Mouse (Mus musculus): Measurements from ENCODE around the gene Slit1. TPM values are rescaled to one million over a fixed set of nuclear protein-coding genes. Genes with fewer than 3 reads are reported as not detected.

The Slit1 gene
- polyA plus RNA-seq, 1 experiment from 2014 or later, result 27.9 TPM

GRCm38 (mm10) chr19:41582918-41583514 is 160.4 kb downstream of the Slit1 start:
- Histone ChIP-seq H3K4me3 (replicated peaks; ENCODE audit: low read depth, low read length) (no peak overlapping the region), H3K9ac (replicated peaks; ENCODE audit: low read length) (no peak overlapping the region), H3K36me3 (ENCODE audit: control insufficient read depth, insufficient read depth, low read length) (peaks cover 50% of the 10 kb centered on the region), H3K9me3 (ENCODE audit: control insufficient read depth, low read length) (no peaks in the 10 kb centered on the region), H3K4me1 (ENCODE audit: control insufficient read depth, insufficient read depth, low read length) (no peaks in the 10 kb centered on the region), H3K27ac (replicated peaks; ENCODE audit: low read depth, low read length) (no peak overlapping the region), H3K27me3 (ENCODE audit: control insufficient read depth, insufficient read depth, low read length) (no peaks in the 10 kb centered on the region), H3K4me2 (ENCODE audit: low read length) (no peak overlapping the region)
- DNase-seq, result no peak
- WGBS, result 98% methylated on average over 5 of the region's 5 CpGs
- ATAC-seq (ENCODE audit: low FRiP score, low TSS enrichment), result no peak

DNA sequence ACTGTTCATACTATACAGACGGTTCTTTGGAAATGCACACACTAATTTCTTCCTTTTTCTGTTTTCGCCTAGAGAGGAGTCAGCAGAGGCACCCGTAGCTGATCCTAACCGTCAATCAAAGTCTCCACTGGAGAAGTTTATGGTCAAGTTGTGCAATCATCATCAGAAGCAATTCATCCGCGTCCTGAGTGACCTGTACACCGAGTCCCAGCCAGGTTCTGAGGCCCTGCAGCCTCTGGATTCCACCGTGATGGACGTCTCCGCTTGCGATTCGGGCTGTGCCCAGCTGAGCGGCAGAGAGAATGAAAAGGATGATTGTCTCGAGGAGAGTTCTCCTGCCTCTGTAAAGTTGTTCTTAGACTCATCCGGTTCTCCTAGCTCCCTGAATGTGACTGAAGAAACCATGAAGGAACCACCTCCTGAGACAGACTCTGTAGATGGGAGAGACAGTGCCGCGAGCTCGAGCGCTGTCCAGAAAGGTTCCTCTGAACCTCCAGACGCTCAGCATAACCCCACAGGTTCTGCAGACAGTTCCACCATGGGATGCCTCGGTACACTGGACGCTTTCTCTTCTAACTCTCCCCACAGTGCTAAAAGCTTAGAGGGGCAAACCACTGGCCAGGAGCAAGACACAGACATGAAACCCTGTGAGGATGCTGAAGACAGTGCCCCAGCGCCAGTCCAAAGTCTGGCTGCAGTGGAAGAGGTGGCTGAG is 161.6 kb downstream of the Slit1 start, which contains the start of gene Gm340:
Gene Gm340, plus strand, starts transcription at position 665 of the 715 bp plus-strand sequence.
- Histone ChIP-seq H3K36me3 (ENCODE audit: control insufficient read depth, insufficient read depth, low read length) (peaks cover 50% of the 10 kb centered on the region), H3K4me3 (replicated peaks; ENCODE audit: low read depth, low read length) (no peak within 1 kb of the TSS), H3K4me2 (ENCODE audit: low read length) (no peak within 1 kb of the TSS), H3K27me3 (ENCODE audit: control insufficient read depth, insufficient read depth, low read length) (no peaks in the 10 kb centered on the region), H3K9me3 (ENCODE audit: control insufficient read depth, low read length) (no peaks in the 10 kb centered on the region), H3K27ac (replicated peaks; ENCODE audit: low read depth, low read length) (no peak within 1 kb of the TSS), H3K4me1 (ENCODE audit: control insufficient read depth, insufficient read depth, low read length) (no peaks in the 10 kb centered on the region), H3K9ac (replicated peaks; ENCODE audit: low read length) (no peak within 1 kb of the TSS)
- ATAC-seq (ENCODE audit: low FRiP score, low TSS enrichment) (no peak), DNase-seq (no peak)
- 97% methylated on average over 23 of the region's 23 CpGs for WGBS

DNA sequence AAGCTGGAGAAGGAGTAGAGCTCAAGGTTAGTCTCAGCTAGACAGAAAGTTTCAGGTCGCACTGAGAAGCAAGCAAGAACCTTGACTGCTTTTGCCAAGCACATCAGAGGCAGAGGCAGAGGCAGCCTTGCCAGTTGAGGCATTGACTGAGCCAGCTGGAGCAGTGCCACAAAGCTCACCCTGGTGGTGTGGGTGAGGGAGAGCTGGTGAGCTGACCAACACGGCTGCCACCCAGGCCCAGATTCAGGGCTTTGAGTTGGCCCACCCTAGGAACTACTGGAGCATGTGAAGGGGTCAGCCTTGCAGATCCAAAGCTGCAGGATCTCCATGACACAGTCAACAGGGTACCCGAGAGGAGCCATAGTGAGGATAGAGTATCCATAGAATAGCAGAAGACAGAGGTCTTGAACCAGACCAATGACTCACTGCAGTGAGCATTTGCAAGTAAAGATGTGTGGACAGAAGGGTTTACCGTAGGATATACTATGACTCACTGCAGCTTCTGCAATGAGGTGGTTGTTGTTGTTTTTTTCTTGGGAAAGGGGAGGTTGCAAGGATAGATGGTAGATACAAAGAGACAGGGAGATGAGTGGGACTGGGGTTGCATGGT is 164.0 kb downstream of the Slit1 start:
- ATAC-seq (ENCODE audit: low FRiP score, low TSS enrichment), result no peak
- H3K9me3 ChIP-seq (ENCODE audit: control insufficient read depth, low read length), result no peaks in the 10 kb centered on the region
- no peak for DNase-seq
- no peak overlapping the region for H3K4me3 ChIP-seq (replicated peaks; ENCODE audit: low read depth, low read length)
- no peak overlapping the region for H3K9ac ChIP-seq (replicated peaks; ENCODE audit: low read length)
- H3K27me3 ChIP-seq (ENCODE audit: control insufficient read depth, insufficient read depth, low read length), result no peaks in the 10 kb centered on the region
- H3K27ac ChIP-seq (replicated peaks; ENCODE audit: low read depth, low read length), result no peak overlapping the region
- H3K4me1 ChIP-seq (ENCODE audit: control insufficient read depth, insufficient read depth, low read length), result no peaks in the 10 kb centered on the region
- 92% methylated on average over 4 of the region's 4 CpGs for WGBS
- no peak overlapping the region for H3K4me2 ChIP-seq (ENCODE audit: low read length)
- peaks cover 32% of the 10 kb centered on the region for H3K36me3 ChIP-seq (ENCODE audit: control insufficient read depth, insufficient read depth, low read length)

DNA sequence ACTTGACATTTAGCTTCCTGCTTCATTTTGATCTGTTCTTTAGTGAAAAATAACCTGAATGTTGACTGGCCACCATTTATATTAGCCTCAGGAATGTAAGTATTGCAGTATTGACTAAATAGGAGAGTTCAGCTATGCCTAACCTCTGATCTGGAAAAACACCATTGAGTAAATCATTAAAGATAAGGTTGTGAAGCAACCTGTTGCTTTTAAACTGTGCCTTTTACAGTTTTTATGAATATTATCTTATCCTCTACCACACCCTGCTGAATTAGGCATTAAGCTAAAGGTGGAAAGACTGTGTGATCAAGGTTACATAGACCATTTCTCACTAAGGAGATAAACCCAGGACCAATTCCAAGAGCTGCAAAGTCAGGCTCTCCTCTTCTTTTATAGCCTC is 165.9 kb downstream of the Slit1 start:
- H3K9me3 ChIP-seq (ENCODE audit: control insufficient read depth, low read length), result no peaks in the 10 kb centered on the region
- H3K4me3 ChIP-seq (replicated peaks; ENCODE audit: low read depth, low read length), result no peak overlapping the region
- H3K27me3 ChIP-seq (ENCODE audit: control insufficient read depth, insufficient read depth, low read length), result no peaks in the 10 kb centered on the region
- H3K27ac ChIP-seq (replicated peaks; ENCODE audit: low read depth, low read length), result no peak overlapping the region
- H3K36me3 ChIP-seq (ENCODE audit: control insufficient read depth, insufficient read depth, low read length), result peaks cover 14% of the 10 kb centered on the region
- H3K9ac ChIP-seq (replicated peaks; ENCODE audit: low read length), result no peak overlapping the region
- DNase-seq (no peak), ATAC-seq (ENCODE audit: low FRiP score, low TSS enrichment) (no peak)
- no peaks in the 10 kb centered on the region for H3K4me1 ChIP-seq (ENCODE audit: control insufficient read depth, insufficient read depth, low read length)
- no peak overlapping the region for H3K4me2 ChIP-seq (ENCODE audit: low read length)

DNA sequence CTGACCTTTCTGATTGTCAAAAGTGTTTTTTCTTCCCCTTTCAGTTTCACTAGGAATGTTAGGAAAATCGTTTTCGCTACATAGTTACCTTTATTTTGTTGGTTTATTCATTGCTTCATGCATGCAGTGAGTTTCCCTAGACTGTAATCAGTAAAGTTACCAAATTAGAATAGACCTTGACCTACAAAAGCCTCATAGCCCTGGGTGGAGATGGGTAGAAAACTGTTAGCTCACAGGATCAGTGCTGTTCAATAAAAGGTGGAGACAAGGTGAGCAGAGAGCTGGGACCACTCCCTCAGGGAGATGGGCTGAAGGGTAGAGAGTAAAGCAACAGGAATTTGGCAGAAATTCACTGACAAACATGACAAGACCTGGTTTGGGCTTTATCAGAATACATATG is 169.8 kb downstream of the Slit1 start:
- Histone ChIP-seq H3K9ac (replicated peaks; ENCODE audit: low read length) (no peak overlapping the region), H3K36me3 (ENCODE audit: control insufficient read depth, insufficient read depth, low read length) (0 out of 2 replicates have a peak, but pooled peaks cover 3% of the 10 kb centered on the region), H3K4me2 (ENCODE audit: low read length) (no peak overlapping the region), H3K27ac (replicated peaks; ENCODE audit: low read depth, low read length) (no peak overlapping the region), H3K9me3 (ENCODE audit: control insufficient read depth, low read length) (no peaks in the 10 kb centered on the region), H3K27me3 (ENCODE audit: control insufficient read depth, insufficient read depth, low read length) (no peaks in the 10 kb centered on the region), H3K4me3 (replicated peaks; ENCODE audit: low read depth, low read length) (no peak overlapping the region), H3K4me1 (ENCODE audit: control insufficient read depth, insufficient read depth, low read length) (no peaks in the 10 kb centered on the region)
- 94% methylated on average over 2 of the region's 2 CpGs for WGBS
- no peak for ATAC-seq (ENCODE audit: low FRiP score, low TSS enrichment)
- no peak for DNase-seq

- Histone ChIP-seq H3K27me3 (ENCODE audit: control insufficient read depth, insufficient read depth, low read length) (no peaks in the 10 kb centered on the region), H3K4me1 (ENCODE audit: control insufficient read depth, insufficient read depth, low read length) (no peaks in the 10 kb centered on the region), H3K27ac (replicated peaks; ENCODE audit: low read depth, low read length) (no peak overlapping the region), H3K9me3 (ENCODE audit: control insufficient read depth, low read length) (no peaks in the 10 kb centered on the region), H3K4me3 (replicated peaks; ENCODE audit: low read depth, low read length) (no peak overlapping the region), H3K9ac (replicated peaks; ENCODE audit: low read length) (no peak overlapping the region), H3K4me2 (ENCODE audit: low read length) (no peak overlapping the region), H3K36me3 (ENCODE audit: control insufficient read depth, insufficient read depth, low read length) (no peaks in the 10 kb centered on the region)
- ATAC-seq (ENCODE audit: low FRiP score, low TSS enrichment), result no peak
- DNase-seq, result no peak
- 72% methylated on average over 2 of the region's 2 CpGs for WGBS
Observed at GRCm38 (mm10) chr19:41568791-41569190, 174.7 kb downstream of the Slit1 start.

DNA sequence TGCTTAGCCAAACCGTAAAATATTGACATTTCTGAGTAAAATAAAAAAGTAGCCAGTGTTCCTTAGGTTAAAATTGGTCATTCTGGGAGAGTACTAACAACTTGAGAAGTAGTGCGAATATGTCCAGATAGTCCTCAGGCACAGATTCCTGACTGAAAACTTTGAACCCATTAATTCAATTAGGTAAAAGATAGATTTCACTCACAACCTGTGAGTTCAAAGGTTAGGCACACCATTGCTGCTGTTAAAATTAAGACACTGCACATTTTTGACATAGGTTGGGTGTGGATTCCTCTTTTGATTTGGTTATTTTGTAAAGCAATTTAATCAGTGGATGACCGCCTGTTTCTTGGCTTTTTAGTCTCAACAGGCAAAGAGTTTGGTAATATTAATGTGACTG is 182.6 kb downstream of the Slit1 start:
- H3K27me3 ChIP-seq (ENCODE audit: control insufficient read depth, insufficient read depth, low read length), result no peaks in the 10 kb centered on the region
- H3K4me1 ChIP-seq (ENCODE audit: control insufficient read depth, insufficient read depth, low read length), result no peaks in the 10 kb centered on the region
- no peaks in the 10 kb centered on the region for H3K9me3 ChIP-seq (ENCODE audit: control insufficient read depth, low read length)
- H3K4me2 ChIP-seq (ENCODE audit: low read length), result no peak overlapping the region
- 97% methylated on average over 3 of the region's 3 CpGs for WGBS
- H3K9ac ChIP-seq (replicated peaks; ENCODE audit: low read length), result no peak overlapping the region
- ATAC-seq (ENCODE audit: low FRiP score, low TSS enrichment) (no peak), DNase-seq (no peak)
- no peak overlapping the region for H3K27ac ChIP-seq (replicated peaks; ENCODE audit: low read depth, low read length)
- no peak overlapping the region for H3K4me3 ChIP-seq (replicated peaks; ENCODE audit: low read depth, low read length)
- peaks cover 30% of the 10 kb centered on the region for H3K36me3 ChIP-seq (ENCODE audit: control insufficient read depth, insufficient read depth, low read length)

DNA sequence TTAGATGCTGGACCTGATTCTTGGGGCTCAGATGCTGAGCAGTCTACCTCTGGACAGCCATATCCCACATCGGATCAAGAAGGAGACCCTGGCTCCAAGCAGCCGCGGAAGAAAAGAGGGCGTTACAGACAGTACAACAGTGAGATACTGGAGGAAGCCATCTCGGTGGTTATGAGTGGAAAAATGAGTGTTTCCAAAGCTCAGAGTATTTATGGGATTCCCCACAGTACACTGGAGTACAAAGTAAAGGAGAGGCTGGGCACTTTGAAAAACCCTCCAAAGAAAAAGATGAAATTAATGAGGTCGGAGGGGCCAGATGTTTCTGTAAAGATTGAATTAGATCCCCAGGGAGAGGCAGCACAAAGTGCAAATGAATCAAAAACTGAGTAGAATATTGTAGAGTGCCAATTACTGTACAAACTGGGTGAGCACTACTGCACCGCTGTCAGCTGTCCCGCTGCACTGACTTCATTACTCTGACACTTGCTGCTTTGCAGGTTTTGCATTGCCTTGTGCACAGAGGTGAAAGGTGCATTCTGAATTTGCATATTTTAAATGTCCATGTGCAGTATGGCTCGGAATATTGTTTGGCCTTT is 184.5 kb downstream of the Slit1 start:
- no peak for ATAC-seq (ENCODE audit: low FRiP score, low TSS enrichment)

More for the DNA sequence above, 184.5 kb downstream of the Slit1 start:
- H3K9me3 ChIP-seq (ENCODE audit: control insufficient read depth, low read length), result no peaks in the 10 kb centered on the region
- H3K27ac ChIP-seq (replicated peaks; ENCODE audit: low read depth, low read length), result no peak overlapping the region
- H3K4me3 ChIP-seq (replicated peaks; ENCODE audit: low read depth, low read length), result no peak overlapping the region
- H3K9ac ChIP-seq (replicated peaks; ENCODE audit: low read length), result no peak overlapping the region
- WGBS, result 74% methylated on average over 9 of the region's 9 CpGs
- H3K4me2 ChIP-seq (ENCODE audit: low read length), result no peak overlapping the region
- DNase-seq, result peak; percentile 60
- H3K27me3 ChIP-seq (ENCODE audit: control insufficient read depth, insufficient read depth, low read length), result no peaks in the 10 kb centered on the region
- peaks cover 34% of the 10 kb centered on the region for H3K36me3 ChIP-seq (ENCODE audit: control insufficient read depth, insufficient read depth, low read length)
- no peaks in the 10 kb centered on the region for H3K4me1 ChIP-seq (ENCODE audit: control insufficient read depth, insufficient read depth, low read length)
